Mouse (Mus musculus): ENCODE data around the gene Gpbp1l1. TPM values are rescaled to one million over a fixed set of nuclear protein-coding genes. Genes with fewer than 3 reads are reported as not detected.

The Gpbp1l1 gene
- polyA plus RNA-seq, 2 experiments = 38.0 to 45.4 TPM

DNA sequence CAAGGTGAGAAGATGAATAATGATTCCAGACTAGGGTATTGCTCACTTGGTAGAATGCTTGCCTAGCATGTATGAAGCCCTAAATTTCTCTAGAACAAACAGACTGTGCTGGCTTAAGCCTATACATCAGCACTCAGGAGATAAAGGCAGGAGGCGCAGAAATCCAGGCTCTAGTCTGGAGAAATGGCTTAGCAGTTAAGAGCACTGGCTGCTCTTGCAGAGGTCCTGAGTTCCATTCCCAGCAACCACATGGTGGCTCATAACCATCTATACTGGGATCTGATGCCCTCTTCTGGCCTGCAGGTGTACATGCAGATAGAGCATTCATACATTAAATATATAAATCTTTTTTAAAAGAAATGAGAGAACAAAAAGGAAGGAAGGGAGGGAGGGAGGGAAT lies 84.6 kb downstream of the Gpbp1l1 start:
- DNase-seq (ENCODE audit: low spot score) (no peak), ATAC-seq (ENCODE audit: low FRiP score, low read depth) (no peak)
- 100% methylated on average over 1 of the region's 1 CpGs for WGBS
- H3K4me2 ChIP-seq (replicated peaks; ENCODE audit: low read depth, low read length, severe bottlenecking) = no peak overlapping the region
- no peak overlapping the region for H3K4me3 ChIP-seq (replicated peaks; ENCODE audit: low read length)
- TF ChIP-seq POLR2A (IDR thresholded peaks at IDR 0.05; ENCODE audit: borderline replicate concordance, extremely low read depth, insufficient read depth, insufficient read length) = no peak
- no peak overlapping the region for H3K9ac ChIP-seq (ENCODE audit: low read depth, low read length, severe bottlenecking)
- no peaks in the 10 kb centered on the region for H3K9me3 ChIP-seq (ENCODE audit: control insufficient read depth, low read length)
- no peaks in the 10 kb centered on the region for H3K27me3 ChIP-seq (ENCODE audit: control insufficient read depth, insufficient read depth, low read length)
- no peaks in the 10 kb centered on the region for H3K4me1 ChIP-seq (ENCODE audit: control insufficient read depth, insufficient read depth, low read length)
- no peak overlapping the region for H3K27ac ChIP-seq (replicated peaks; ENCODE audit: low read depth, low read length)
- peaks cover 81% of the 10 kb centered on the region for H3K36me3 ChIP-seq (ENCODE audit: control insufficient read depth, insufficient read depth, low read length)

Other genes starting within 250 kb of the Gpbp1l1 start
- gene Mast2, start 93.5 kb upstream of the Gpbp1l1 start, polyA plus RNA-seq (2012; rRNA removed) = 54.7 and 83.6 TPM in 2 replicates
- 24.1 and 31.2 TPM in 2 replicates for gene Mast2, start 93.5 kb upstream of the Gpbp1l1 start, polyA plus RNA-seq (2014; fragmentation: Nextera tagmentation; extraction: Ambion mirVana)
- 5.6 and 6.1 TPM in 2 replicates for gene Ipp, start 50.1 kb upstream of the Gpbp1l1 start, polyA plus RNA-seq (2012; rRNA removed)
- 3.1 and 3.9 TPM in 2 replicates for gene Ipp, start 50.1 kb upstream of the Gpbp1l1 start, polyA plus RNA-seq (2014; fragmentation: Nextera tagmentation; extraction: Ambion mirVana)
- gene Tmem69, start 1.7 kb upstream of the Gpbp1l1 start, polyA plus RNA-seq (2012; rRNA removed) = 10.2 and 12.6 TPM in 2 replicates
- gene Tmem69, start 1.7 kb upstream of the Gpbp1l1 start, polyA plus RNA-seq (2014; fragmentation: Nextera tagmentation; extraction: Ambion mirVana) = 20.6 and 21.9 TPM in 2 replicates
- 4.9 and 5.3 TPM in 2 replicates for gene Ccdc17, start 39.0 kb downstream of the Gpbp1l1 start, polyA plus RNA-seq (2012; rRNA removed)
- 3.9 and 4.1 TPM in 2 replicates for gene Ccdc17, start 39.0 kb downstream of the Gpbp1l1 start, polyA plus RNA-seq (2014; fragmentation: Nextera tagmentation; extraction: Ambion mirVana)
- 95.9 and 153 TPM in 2 replicates for gene Nasp, start 70.3 kb downstream of the Gpbp1l1 start, polyA plus RNA-seq (2012; rRNA removed)
- 132 and 140 TPM in 2 replicates for gene Nasp, start 70.3 kb downstream of the Gpbp1l1 start, polyA plus RNA-seq (2014; fragmentation: Nextera tagmentation; extraction: Ambion mirVana)
- gene Akr1a1, start 94.0 kb downstream of the Gpbp1l1 start, polyA plus RNA-seq (2012; rRNA removed) = 676 and 711 TPM in 2 replicates
- 826 and 834 TPM in 2 replicates for gene Akr1a1, start 94.0 kb downstream of the Gpbp1l1 start, polyA plus RNA-seq (2014; fragmentation: Nextera tagmentation; extraction: Ambion mirVana)
- gene Prdx1, start 127.9 kb downstream of the Gpbp1l1 start, polyA plus RNA-seq (2012; rRNA removed) = 336 and 418 TPM in 2 replicates
- 1,041 and 1,088 TPM in 2 replicates for gene Prdx1, start 127.9 kb downstream of the Gpbp1l1 start, polyA plus RNA-seq (2014; fragmentation: Nextera tagmentation; extraction: Ambion mirVana)
- gene Mmachc, start 150.7 kb downstream of the Gpbp1l1 start, polyA plus RNA-seq (2012; rRNA removed) = 18.1 and 18.4 TPM in 2 replicates
- gene Mmachc, start 150.7 kb downstream of the Gpbp1l1 start, polyA plus RNA-seq (2014; fragmentation: Nextera tagmentation; extraction: Ambion mirVana) = 7.6 and 9.0 TPM in 2 replicates
- gene Ccdc163, start 150.9 kb downstream of the Gpbp1l1 start, polyA plus RNA-seq (2012; rRNA removed) = 53.7 and 70.4 TPM in 2 replicates
- gene Ccdc163, start 150.9 kb downstream of the Gpbp1l1 start, polyA plus RNA-seq (2014; fragmentation: Nextera tagmentation; extraction: Ambion mirVana) = 21.2 and 24.3 TPM in 2 replicates
- gene Tesk2, start 163.3 kb downstream of the Gpbp1l1 start, polyA plus RNA-seq (2012; rRNA removed) = 7.3 and 8.5 TPM in 2 replicates
- 9.2 and 10.3 TPM in 2 replicates for gene Tesk2, start 163.3 kb downstream of the Gpbp1l1 start, polyA plus RNA-seq (2014; fragmentation: Nextera tagmentation; extraction: Ambion mirVana)
- 44.1 and 44.6 TPM in 2 replicates for gene Toe1, start 250.0 kb downstream of the Gpbp1l1 start, polyA plus RNA-seq (2012; rRNA removed)
- 35.9 TPM in 2 replicates for gene Toe1, start 250.0 kb downstream of the Gpbp1l1 start, polyA plus RNA-seq (2014; fragmentation: Nextera tagmentation; extraction: Ambion mirVana)